Comparison of ENCODE assay signal across 17 mouse cellular contexts in the genomic region with DNA sequence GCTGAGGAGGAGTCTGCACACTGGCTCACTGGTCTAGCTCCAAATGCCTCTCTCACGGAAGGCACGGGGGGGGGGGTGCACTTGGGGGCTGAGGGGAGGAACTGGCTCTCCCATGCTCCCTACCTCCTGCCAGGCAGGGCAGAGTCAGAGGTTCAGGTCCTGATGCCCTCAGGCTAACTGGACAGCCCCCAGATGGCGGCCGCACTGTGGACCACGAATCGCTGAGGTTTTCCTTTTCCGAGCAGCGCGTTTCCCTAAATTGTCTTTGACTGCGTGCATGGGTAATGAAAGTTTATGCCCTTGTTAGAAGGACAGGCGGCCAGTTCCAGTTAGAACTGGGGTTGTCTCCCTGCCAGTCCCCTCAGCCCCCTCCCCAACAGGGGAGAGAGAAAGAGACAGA.
DNase-seq lines count a peak whose midpoint lies in the region; ATAC-seq and TF ChIP-seq lines count a peak whose summit lies in the region.
"Had no signal": no experiment of that assay in that cellular context is flagged by ENCODE, and none has a peak within 500 bp of the region (broad histone marks: within the 10 kb centered on the region; RNA-seq: fewer than 3 reads in every experiment).

No protein-coding gene starts in this region.

- no peaks in the 10 kb centered on the region for H3K36me3 ChIP-seq in lung, embryonic 14.5 days (ENCODE audit: insufficient read depth)
- no peaks in the 10 kb centered on the region for H3K36me3 ChIP-seq in hindbrain, embryonic 15.5 days
- H3K36me3 ChIP-seq in kidney, embryonic 16.5 days (ENCODE audit: insufficient read depth, low read length), result no peaks in the 10 kb centered on the region
- H3K36me3 ChIP-seq in neural tube, embryonic 12.5 days, result no peaks in the 10 kb centered on the region
- H3K36me3 ChIP-seq: limb, embryonic 15.5 days; midbrain, embryonic 13.5 days had no signal

- 60% methylated on average over 11 of the region's 11 CpGs for WGBS in lung, embryonic 14.5 days
- 56% methylated on average over 11 of the region's 11 CpGs for WGBS in hindbrain, embryonic 15.5 days
- 10% methylated on average over 9 of the region's 11 CpGs for WGBS in kidney, embryonic 16.5 days
- 39% methylated on average over 11 of the region's 11 CpGs for WGBS in neural tube, embryonic 12.5 days

- no peak for TF ChIP-seq CTCF in lung, embryonic 14.5 days (IDR thresholded peaks at IDR 0.05; ENCODE audit: low read depth)

- no peak overlapping the region for H3K9ac ChIP-seq in lung, embryonic 14.5 days
- no peak overlapping the region for H3K9ac ChIP-seq in hindbrain, embryonic 15.5 days
- H3K9ac ChIP-seq in kidney, embryonic 16.5 days (replicated peaks; ENCODE audit: low read length), result no peak overlapping the region; the same call in 1 of the 2 replicates
- 0 out of 2 replicates have a peak overlapping the region, but pooled peaks have one; percentile 8 for H3K9ac ChIP-seq in neural tube, embryonic 12.5 days
- H3K9ac ChIP-seq: limb, embryonic 15.5 days; midbrain, embryonic 13.5 days had no signal

- 0 out of 2 replicates have a peak overlapping the region, but pooled peaks have one; percentile 24 for H3K27ac ChIP-seq in lung, embryonic 14.5 days (ENCODE audit: low read depth)
- 0 out of 2 replicates have a peak overlapping the region, but pooled peaks have one; percentile 12 for H3K27ac ChIP-seq in hindbrain, embryonic 15.5 days (replicated peaks)
- peak overlapping the region; percentile 89 for H3K27ac ChIP-seq in kidney, embryonic 16.5 days (ENCODE audit: low read length)
- peak overlapping the region; percentile 43; the same call in 1 of the 2 replicates for H3K27ac ChIP-seq in neural tube, embryonic 12.5 days
- H3K27ac ChIP-seq: limb, embryonic 15.5 days had no signal

- H3K4me3 ChIP-seq in lung, embryonic 14.5 days (ENCODE audit: low read depth, low read length), result no peak overlapping the region
- no peak overlapping the region for H3K4me3 ChIP-seq in hindbrain, embryonic 15.5 days
- no peak overlapping the region for H3K4me3 ChIP-seq in kidney, embryonic 16.5 days (ENCODE audit: low read length)
- no peak overlapping the region for H3K4me3 ChIP-seq in neural tube, embryonic 12.5 days
- H3K4me3 ChIP-seq: limb, embryonic 15.5 days; midbrain, embryonic 13.5 days had no signal

- H3K27me3 ChIP-seq in lung, embryonic 14.5 days (ENCODE audit: insufficient read depth, low read length), result peaks cover 14% of the 10 kb centered on the region; the same call in 1 of the 2 replicates
- peaks cover 7% of the 10 kb centered on the region for H3K27me3 ChIP-seq in hindbrain, embryonic 15.5 days
- H3K27me3 ChIP-seq in kidney, embryonic 16.5 days (ENCODE audit: insufficient read depth, low read length), result peaks cover 22% of the 10 kb centered on the region
- H3K27me3 ChIP-seq in neural tube, embryonic 12.5 days (replicated peaks), result peaks cover 58% of the 10 kb centered on the region

- intact Hi-C loops in left cerebral cortex, postnatal 14 days (cut with DNase I), result no loop called here

- H3K4me1 ChIP-seq in lung, embryonic 14.5 days (ENCODE audit: insufficient read depth), result peaks cover 24% of the 10 kb centered on the region
- peaks cover 87% of the 10 kb centered on the region for H3K4me1 ChIP-seq in hindbrain, embryonic 15.5 days (replicated peaks)
- peaks cover 84% of the 10 kb centered on the region for H3K4me1 ChIP-seq in kidney, embryonic 16.5 days (ENCODE audit: insufficient read depth, low read length)
- peaks cover 82% of the 10 kb centered on the region for H3K4me1 ChIP-seq in neural tube, embryonic 12.5 days

- H3K4me2 ChIP-seq in lung, embryonic 14.5 days, result no peak overlapping the region
- no peak overlapping the region for H3K4me2 ChIP-seq in hindbrain, embryonic 15.5 days
- peak overlapping the region; percentile 11; the same call in 1 of the 2 replicates for H3K4me2 ChIP-seq in kidney, embryonic 16.5 days (replicated peaks; ENCODE audit: low read depth, low read length)
- 0 out of 2 replicates have a peak overlapping the region, but pooled peaks have one; percentile 9 for H3K4me2 ChIP-seq in neural tube, embryonic 12.5 days (replicated peaks)
- H3K4me2 ChIP-seq: limb, embryonic 15.5 days had no signal

- DNase-seq in lung, embryonic 14.5 days, result no peak
- DNase-seq in lung, adult 18-20 months, result no peak
- DNase-seq in spleen, postnatal 14 days (ENCODE audit: low spot score in 2 of 2), result no peak
- DNase-seq in ovary, postnatal 14 days (ENCODE audit: low spot score), result no peak
- no peak for DNase-seq in left cerebral cortex, postnatal 14 days (ENCODE audit: low spot score in 2 of 2)
- DNase-seq: cerebellum, postnatal 36 days; gastrocnemius, postnatal 25 days; lung, postnatal 10 days; right cerebral cortex, adult 18-20 months; thymus, adult 2 months had no signal

- H3K9me3 ChIP-seq in lung, embryonic 14.5 days (ENCODE audit: low read depth, low read length), result no peaks in the 10 kb centered on the region
- H3K9me3 ChIP-seq in hindbrain, embryonic 15.5 days, result no peaks in the 10 kb centered on the region
- H3K9me3 ChIP-seq in kidney, embryonic 16.5 days (ENCODE audit: low read length), result no peaks in the 10 kb centered on the region
- H3K9me3 ChIP-seq in neural tube, embryonic 12.5 days, result no peaks in the 10 kb centered on the region
- H3K9me3 ChIP-seq: limb, embryonic 15.5 days; midbrain, embryonic 13.5 days had no signal

- no peak for ATAC-seq in lung, embryonic 14.5 days (ENCODE audit: insufficient read depth)
- no peak for ATAC-seq in hindbrain, embryonic 15.5 days (ENCODE audit: low FRiP score, low read depth)
- ATAC-seq in kidney, embryonic 16.5 days (ENCODE audit: low FRiP score, low TSS enrichment), result no peak
- no peak for ATAC-seq in neural tube, embryonic 12.5 days (ENCODE audit: low FRiP score, low read depth)
- ATAC-seq: forebrain, embryonic 16.5 days; intestine, embryonic 16.5 days; midbrain, embryonic 13.5 days had no signal

Comparison
In these comparisons a context has a peak if more than half of its experiments do, and no peak if none do; other contexts are left out.
1. H3K27ac ChIP-seq: peak in every context shown above with its lines; median percentile 89 in kidney, embryonic 16.5 days; 43 in neural tube, embryonic 12.5 days; 24 in lung, embryonic 14.5 days; 12 in hindbrain, embryonic 15.5 days.
2. H3K4me2 ChIP-seq: peak in kidney, embryonic 16.5 days (single experiment) and neural tube, embryonic 12.5 days (single experiment); none in lung, embryonic 14.5 days (single experiment) and hindbrain, embryonic 15.5 days (single experiment).